Mouse (Mus musculus) heart, postnatal 0 days (tissue): Measurements from ENCODE around the gene Prrc2c.

Experiments
- CTCF ChIP-seq: IDR thresholded peaks from 2 replicates; pipeline ENCODE4 v1.5.1; 2016; ENCODE audit warnings: antibody characterized with exemption, control low read depth, low read depth
- EP300 ChIP-seq: IDR thresholded peaks from 2 replicates; pipeline ENCODE4 v1.6.1; 2016; ENCODE audit warnings: antibody characterized with exemption, low read depth

- TF ChIP-seq CTCF (no peak), EP300 (no peak)
Measured at GRCm38 (mm10) chr1:162723610-162724009, 16.7 kb downstream of the Prrc2c start.
